Mouse (Mus musculus) thymus, adult 2 months (tissue): ENCODE data around the gene Pdgfb.

Experiments used
- CTCF ChIP-seq: fragments of 200-500 bp; IDR thresholded peaks from 2 replicates; pipeline ENCODE4 v1.5.1; 2012; ENCODE audit warnings: mild to moderate bottlenecking, control low read depth, low read length, moderate library complexity, borderline replicate concordance; ENCODE audit not compliant: control insufficient read depth, poor library complexity, insufficient read depth; ENCODE audit errors: extremely low read depth
- POLR2A ChIP-seq: fragments of 200-500 bp; IDR thresholded peaks from 2 replicates; pipeline ENCODE4 v1.6.1; 2012; ENCODE audit warnings: mild to moderate bottlenecking, low read length, control low read depth, moderate library complexity; ENCODE audit not compliant: control insufficient read depth, poor library complexity, insufficient read depth; ENCODE audit errors: extremely low read depth

GRCm38 (mm10) chr15:80004644-80005340 is 10.0 kb downstream of the Pdgfb start:
- TF ChIP-seq POLR2A (no peak), CTCF (no peak)
